Mouse (Mus musculus) limb, embryonic 13.5 days (tissue): ENCODE measurements around the gene 9930022D16Rik. TPM values are rescaled to one million over a fixed set of nuclear protein-coding genes. Genes with fewer than 3 reads are reported as not detected.

Experiments
- ATAC-seq: fragments of 200-750 bp; cut with Nextera tagmentation; 2 replicates; pipeline ENCODE4 v1.8.0; 2017; ENCODE audit warnings: low read depth, moderate number of reproducible peaks, moderate TSS enrichment; ENCODE audit not compliant: low FRiP score
- H3K27ac ChIP-seq: fragments of 300-500 bp; sonication (generic); 2 replicates; pipeline ENCODE4 v1.5.1; 2015; ENCODE audit warnings: inconsistent platforms, mild to moderate bottlenecking, moderate library complexity
- H3K27me3 ChIP-seq: fragments of 300-500 bp; sonication (generic); 2 replicates; pipeline ENCODE4 v1.6.1; 2015; ENCODE audit warnings: mild to moderate bottlenecking, inconsistent platforms
- H3K36me3 ChIP-seq: fragments of 300-500 bp; sonication (generic); 2 replicates; pipeline ENCODE4 v1.6.1; 2015; ENCODE audit warnings: inconsistent platforms, mild to moderate bottlenecking, moderate library complexity
- H3K4me1 ChIP-seq: fragments of 300-500 bp; sonication (generic); 2 replicates; pipeline ENCODE4 v1.6.1; 2015; ENCODE audit warnings: inconsistent platforms
- H3K4me2 ChIP-seq: fragments of 300-500 bp; sonication (generic); replicated peaks from 2 replicates; pipeline ENCODE4 v1.6.1; 2015; ENCODE audit warnings: inconsistent platforms, mild to moderate bottlenecking, moderate library complexity
- H3K4me3 ChIP-seq: fragments of 300-500 bp; sonication (generic); 2 replicates; pipeline ENCODE4 v1.5.1; 2015; ENCODE audit warnings: moderate library complexity, mild to moderate bottlenecking, inconsistent platforms
- H3K9ac ChIP-seq: fragments of 300-500 bp; sonication (generic); 2 replicates; pipeline ENCODE4 v1.6.1; 2015; ENCODE audit warnings: mild to moderate bottlenecking, inconsistent platforms
- H3K9me3 ChIP-seq: fragments of 300-500 bp; sonication (generic); 2 replicates; pipeline ENCODE4 v1.6.1; 2016; ENCODE audit warnings: inconsistent platforms
- WGBS: fragments of 180-500 bp; shearing (Covaris S2); methylation state at CpG from one replicate; pipeline ENCODE4 v1.1.7; 2015; 5-methylcytosine and 5-hydroxymethylcytosine counted together
- polyA plus RNA-seq: library from polyadenylated mRNA; unstranded; fragments of >200 nt; fragmentation: Nextera tagmentation; extraction: Ambion mirVana; gene quantifications from 2 replicates; pipeline ENCODE4 v1.2.1, GENCODE M21; 2015

The 9930022D16Rik gene
- polyA plus RNA-seq, 1 experiment from 2014 or later, result not detected

DNA sequence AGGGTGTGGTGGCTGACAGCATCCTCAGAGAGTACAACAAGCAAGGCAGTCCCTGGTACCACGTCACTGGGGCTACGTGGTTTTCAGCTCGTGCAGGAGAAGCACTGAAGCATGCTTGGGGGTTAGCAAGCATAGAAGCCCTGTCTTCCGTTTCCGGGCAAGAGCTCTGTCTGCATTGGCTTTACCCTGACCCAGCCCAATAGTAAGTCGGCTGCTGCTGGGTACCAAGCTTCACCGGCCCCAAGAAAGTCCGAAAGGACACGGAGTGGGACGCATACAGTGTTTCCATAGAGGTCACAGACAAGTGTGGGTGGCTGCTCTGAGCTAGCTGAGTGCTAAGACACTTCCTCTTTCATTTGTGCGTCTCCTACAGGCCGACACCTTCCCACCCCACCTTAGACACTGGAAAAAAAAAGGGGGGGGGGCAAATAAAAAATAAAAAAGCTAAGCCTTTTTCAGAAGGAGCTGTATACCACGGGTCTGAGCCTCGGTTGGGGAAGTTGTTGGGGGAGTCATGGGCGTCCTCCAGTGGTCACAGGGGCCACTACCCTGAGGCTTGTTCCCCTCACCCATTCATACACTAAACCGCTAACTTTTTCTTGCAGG lies 6.3 kb downstream of the 9930022D16Rik start:
- H3K27me3 ChIP-seq, result no peaks in the 10 kb centered on the region
- H3K4me3 ChIP-seq, result no peak overlapping the region
- H3K9ac ChIP-seq, result no peak overlapping the region
- no peak for ATAC-seq
- H3K4me1 ChIP-seq, result peaks cover under 1% of the 10 kb centered on the region
- WGBS, result 52% methylated on average over 16 of the region's 16 CpGs
- no peaks in the 10 kb centered on the region for H3K36me3 ChIP-seq
- no peak overlapping the region for H3K27ac ChIP-seq
- H3K4me2 ChIP-seq, result no peak overlapping the region
- 0 out of 2 replicates have a peak, but pooled peaks cover 5% of the 10 kb centered on the region for H3K9me3 ChIP-seq

DNA sequence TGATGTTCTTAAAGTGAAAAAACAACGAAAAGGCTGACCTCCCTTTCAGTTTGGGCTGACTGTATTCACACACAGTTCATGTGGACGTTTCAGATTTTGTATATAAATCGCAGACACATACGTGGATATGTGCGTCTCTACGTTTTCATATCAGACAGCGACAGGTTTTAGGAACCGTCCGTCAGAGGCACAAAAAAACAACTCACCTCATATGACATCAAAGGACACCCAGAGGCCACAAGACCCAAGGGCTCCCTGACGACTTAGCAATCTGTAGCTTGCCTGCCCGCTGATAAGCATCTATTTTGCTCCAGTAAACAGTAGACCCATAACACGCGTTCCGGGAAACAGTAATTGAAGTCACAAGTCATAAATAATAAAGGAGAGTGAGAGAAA lies 6.8 kb downstream of the 9930022D16Rik start:
- H3K4me1 ChIP-seq, result peaks cover 4% of the 10 kb centered on the region
- no peak overlapping the region for H3K27ac ChIP-seq
- no peaks in the 10 kb centered on the region for H3K27me3 ChIP-seq
- no peak overlapping the region for H3K4me2 ChIP-seq
- no peak for ATAC-seq
- 0 out of 2 replicates have a peak, but pooled peaks cover 5% of the 10 kb centered on the region for H3K9me3 ChIP-seq
- WGBS, result 77% methylated on average over 14 of the region's 14 CpGs
- H3K4me3 ChIP-seq, result no peak overlapping the region
- H3K36me3 ChIP-seq, result no peaks in the 10 kb centered on the region
- no peak overlapping the region for H3K9ac ChIP-seq

DNA sequence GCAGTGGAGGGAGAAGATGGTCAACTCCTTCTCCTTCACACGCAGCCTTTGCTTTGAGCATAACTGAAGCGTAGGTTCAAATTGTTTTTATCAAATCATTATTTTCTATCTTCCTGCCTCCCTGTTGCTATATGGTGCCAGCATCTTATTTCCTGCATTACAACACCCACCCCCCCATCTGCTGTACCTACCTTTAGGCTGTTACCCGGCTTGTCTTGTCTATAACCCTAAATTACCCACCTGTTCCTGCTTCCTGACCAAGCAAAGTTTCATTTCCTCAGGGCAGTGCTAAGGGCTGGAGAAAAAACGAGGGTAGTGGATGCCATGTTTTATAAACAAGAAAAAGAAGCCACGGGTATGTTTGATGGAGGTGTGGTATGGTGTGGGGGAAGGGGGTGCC lies 7.5 kb downstream of the 9930022D16Rik start:
- 0 out of 2 replicates have a peak, but pooled peaks cover 5% of the 10 kb centered on the region for H3K9me3 ChIP-seq
- H3K4me1 ChIP-seq, result peaks cover 4% of the 10 kb centered on the region
- H3K27ac ChIP-seq, result no peak overlapping the region
- no peaks in the 10 kb centered on the region for H3K27me3 ChIP-seq
- ATAC-seq, result no peak
- H3K4me3 ChIP-seq, result no peak overlapping the region
- WGBS, result 64% methylated on average over 5 of the region's 5 CpGs
- H3K9ac ChIP-seq, result no peak overlapping the region
- H3K36me3 ChIP-seq, result no peaks in the 10 kb centered on the region
- no peak overlapping the region for H3K4me2 ChIP-seq

DNA sequence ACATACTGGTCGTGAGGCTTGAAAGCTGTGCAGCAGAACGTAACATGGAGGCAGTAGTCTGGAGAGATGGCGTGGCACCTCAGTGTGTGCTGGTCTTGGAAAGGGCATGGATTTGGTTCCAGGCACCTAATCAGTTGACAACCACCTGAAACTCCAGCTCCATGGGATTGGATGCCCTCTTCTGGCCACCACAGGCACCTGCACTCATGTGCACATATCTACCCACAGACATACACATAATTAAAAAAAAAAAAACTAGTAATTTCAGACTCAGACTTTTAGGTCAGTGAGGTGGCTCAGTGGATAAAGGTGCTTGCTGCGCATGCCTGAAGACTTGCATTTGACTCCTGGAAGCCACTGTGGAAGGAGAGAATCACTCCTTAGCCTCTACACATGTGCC lies 8.5 kb downstream of the 9930022D16Rik start:
- H3K27me3 ChIP-seq, result no peaks in the 10 kb centered on the region
- WGBS, result 98% methylated on average over 4 of the region's 4 CpGs
- no peak overlapping the region for H3K4me2 ChIP-seq
- H3K27ac ChIP-seq, result no peak overlapping the region
- H3K4me3 ChIP-seq, result no peak overlapping the region
- no peak for ATAC-seq
- 0 out of 2 replicates have a peak, but pooled peaks cover 5% of the 10 kb centered on the region for H3K9me3 ChIP-seq
- no peak overlapping the region for H3K9ac ChIP-seq
- peaks cover 10% of the 10 kb centered on the region for H3K4me1 ChIP-seq
- no peaks in the 10 kb centered on the region for H3K36me3 ChIP-seq

DNA sequence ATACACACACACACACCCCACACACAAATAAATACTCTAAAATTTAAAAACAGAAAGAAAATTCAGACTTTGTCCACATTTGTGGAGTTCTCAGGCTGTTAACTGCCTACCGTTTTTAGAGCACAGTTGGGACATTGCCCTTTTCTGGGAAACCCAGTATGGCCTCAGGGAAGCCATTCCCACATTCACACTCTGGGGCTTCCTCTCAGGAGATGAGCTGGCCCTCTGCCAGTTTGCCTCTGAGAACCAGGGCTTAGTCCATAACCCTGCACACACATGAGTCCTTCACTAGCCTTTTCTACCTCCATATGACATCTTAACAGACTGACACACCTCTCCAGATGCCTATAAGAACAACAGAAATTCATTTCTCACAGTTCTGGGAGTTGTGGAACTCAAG lies 9.6 kb downstream of the 9930022D16Rik start:
- Histone ChIP-seq H3K4me1 (peaks cover 11% of the 10 kb centered on the region), H3K4me2 (no peak overlapping the region), H3K36me3 (peaks cover under 1% of the 10 kb centered on the region; the same call in 1 of the 2 replicates), H3K4me3 (no peak overlapping the region), H3K9me3 (0 out of 2 replicates have a peak, but pooled peaks cover 5% of the 10 kb centered on the region), H3K27me3 (no peaks in the 10 kb centered on the region), H3K27ac (no peak overlapping the region), H3K9ac (no peak overlapping the region)
- no peak for ATAC-seq
- 66% methylated on average over 1 of the region's 1 CpGs for WGBS

DNA sequence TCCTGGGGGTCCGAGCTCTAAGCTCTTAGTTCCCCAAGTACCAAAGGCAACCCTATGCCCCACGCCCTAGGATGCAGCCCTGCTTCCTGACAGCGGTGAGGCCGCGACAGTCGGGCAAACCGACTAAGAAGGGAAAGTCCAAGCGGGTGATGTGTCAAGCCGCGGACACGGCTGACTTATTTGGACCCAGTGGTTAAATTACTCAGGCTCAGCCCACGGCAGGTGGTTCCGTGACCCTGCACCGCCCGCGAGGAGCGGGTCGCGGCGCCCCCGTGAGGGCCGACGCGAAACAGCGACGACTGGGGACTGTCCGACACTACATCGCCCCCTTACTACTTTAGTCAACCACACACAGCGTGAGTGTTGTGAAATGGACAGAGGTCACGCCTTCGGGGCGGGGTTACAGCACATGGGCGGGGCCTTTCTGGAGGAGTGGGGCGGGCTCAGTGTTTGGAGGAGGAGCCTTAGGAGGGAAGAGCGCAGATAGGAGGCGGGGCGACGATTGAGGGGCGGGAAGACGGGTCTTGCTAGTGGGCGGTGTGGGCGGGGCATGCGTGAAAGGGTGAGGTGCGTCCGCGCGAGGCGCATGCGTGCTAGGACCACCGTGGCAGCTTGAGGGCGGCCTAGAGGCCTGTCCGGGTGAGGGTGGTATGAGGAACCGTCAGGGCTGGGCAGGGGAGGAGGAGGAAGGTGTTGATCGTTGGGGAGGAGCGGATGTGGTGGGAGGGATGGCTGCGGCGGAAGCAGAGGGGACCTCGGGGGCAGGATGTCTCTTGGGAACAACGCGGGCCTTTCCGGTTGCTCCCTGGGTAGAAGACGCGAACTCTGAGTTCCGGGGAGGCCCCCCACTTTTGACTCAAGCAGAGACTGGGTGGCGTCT lies 11.9 kb downstream of the 9930022D16Rik start, which contains the start of gene Amz2:
Gene Amz2 (plus strand): TSS at position 555 of the 880 bp plus-strand sequence.
- peaks cover 24% of the 10 kb centered on the region for H3K36me3 ChIP-seq
- peak within 1 kb of the TSS; percentile 67 for H3K4me3 ChIP-seq
- peak; percentile 95 for ATAC-seq
- H3K4me2 ChIP-seq, result peak within 1 kb of the TSS; percentile 73
- H3K9me3 ChIP-seq, result 0 out of 2 replicates have a peak, but pooled peaks cover 5% of the 10 kb centered on the region
- peak within 1 kb of the TSS; percentile 85 for H3K9ac ChIP-seq
- H3K4me1 ChIP-seq, result peaks cover 11% of the 10 kb centered on the region
- H3K27ac ChIP-seq, result peak within 1 kb of the TSS; percentile 77
- 2% methylated on average over 65 of the region's 65 CpGs for WGBS
- H3K27me3 ChIP-seq, result no peaks in the 10 kb centered on the region

DNA sequence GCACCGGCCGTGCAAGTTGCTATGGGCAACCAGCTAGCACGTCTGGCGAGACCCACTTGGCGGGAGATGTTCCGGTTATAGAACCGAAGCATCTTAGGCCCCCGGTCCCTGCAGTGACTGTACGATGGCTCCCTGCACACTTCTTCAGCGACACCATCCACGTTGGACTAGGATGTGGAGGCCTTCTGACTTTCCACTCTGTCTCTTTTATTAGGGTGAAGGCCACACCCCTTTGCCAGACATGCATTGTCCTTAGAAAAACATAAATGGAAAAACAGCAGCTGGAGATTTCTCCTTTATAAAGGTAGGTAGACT lies 12.5 kb downstream of the 9930022D16Rik start:
- Histone ChIP-seq H3K27ac (peak overlapping the region; percentile 77), H3K4me1 (peaks cover 13% of the 10 kb centered on the region), H3K4me3 (peak overlapping the region; percentile 67), H3K9me3 (0 out of 2 replicates have a peak, but pooled peaks cover 5% of the 10 kb centered on the region), H3K36me3 (peaks cover 30% of the 10 kb centered on the region), H3K9ac (peak overlapping the region; percentile 85), H3K4me2 (peak overlapping the region; percentile 73), H3K27me3 (no peaks in the 10 kb centered on the region)
- WGBS, result 0% methylated on average over 11 of the region's 11 CpGs
- ATAC-seq, result no peak

DNA sequence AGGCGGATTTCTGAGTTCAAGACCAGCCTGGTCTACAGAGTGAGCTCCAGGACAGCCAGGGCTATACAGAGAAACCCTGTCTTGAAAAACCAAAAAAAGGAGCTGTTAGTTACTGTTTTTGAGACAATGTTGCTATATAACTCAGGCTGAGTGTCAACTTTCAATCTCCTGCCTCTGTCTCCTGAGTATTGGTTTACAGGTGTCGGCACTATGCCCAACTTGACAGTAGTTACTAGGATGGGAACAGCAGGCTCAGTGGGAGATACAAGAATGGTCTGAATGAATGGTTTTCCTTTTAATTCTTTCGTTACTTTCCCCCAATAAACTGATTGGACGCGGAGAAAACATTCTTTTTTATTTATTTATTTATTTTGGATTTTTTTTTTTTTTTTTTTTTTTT lies 13.6 kb downstream of the 9930022D16Rik start:
- Histone ChIP-seq H3K4me2 (peak overlapping the region; percentile 73), H3K4me1 (peaks cover 19% of the 10 kb centered on the region), H3K36me3 (peaks cover 35% of the 10 kb centered on the region), H3K27me3 (no peaks in the 10 kb centered on the region), H3K4me3 (no peak overlapping the region), H3K9me3 (0 out of 2 replicates have a peak, but pooled peaks cover 2% of the 10 kb centered on the region), H3K27ac (no peak overlapping the region), H3K9ac (no peak overlapping the region)
- no peak for ATAC-seq
- WGBS, result 95% methylated on average over 5 of the region's 5 CpGs

DNA sequence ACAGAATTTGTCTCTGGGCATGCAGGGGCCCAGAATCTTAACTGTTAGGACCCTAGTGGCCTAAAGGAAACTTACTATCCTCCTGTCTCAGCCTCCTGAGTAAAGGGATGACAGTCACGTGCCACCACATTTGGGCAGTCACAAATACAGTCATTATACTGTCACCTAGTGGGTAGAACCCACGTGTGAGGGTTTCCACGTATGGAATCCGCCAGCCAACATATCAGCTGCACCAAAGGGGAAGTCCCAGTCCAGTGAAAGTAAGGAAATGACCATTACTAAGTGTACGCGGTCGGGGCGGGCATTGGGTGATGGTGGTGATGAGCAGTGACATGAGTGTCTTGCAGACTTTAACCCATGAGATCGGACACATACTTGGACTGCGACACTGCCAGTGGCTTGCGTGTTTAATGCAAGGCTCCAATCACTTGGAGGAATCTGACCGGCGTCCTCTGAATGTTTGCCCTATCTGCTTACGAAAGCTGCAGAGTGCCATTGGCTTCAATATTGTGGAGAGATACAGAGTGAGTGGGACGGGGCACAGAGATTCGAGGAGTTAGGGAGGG lies 20.6 kb downstream of the 9930022D16Rik start:
- Histone ChIP-seq H3K9ac (no peak overlapping the region), H3K27me3 (no peaks in the 10 kb centered on the region), H3K4me2 (no peak overlapping the region), H3K4me1 (peaks cover 13% of the 10 kb centered on the region), H3K9me3 (no peaks in the 10 kb centered on the region), H3K4me3 (no peak overlapping the region), H3K36me3 (peaks cover 80% of the 10 kb centered on the region), H3K27ac (no peak overlapping the region)
- ATAC-seq, result no peak
- WGBS, result 94% methylated on average over 16 of the region's 16 CpGs

DNA sequence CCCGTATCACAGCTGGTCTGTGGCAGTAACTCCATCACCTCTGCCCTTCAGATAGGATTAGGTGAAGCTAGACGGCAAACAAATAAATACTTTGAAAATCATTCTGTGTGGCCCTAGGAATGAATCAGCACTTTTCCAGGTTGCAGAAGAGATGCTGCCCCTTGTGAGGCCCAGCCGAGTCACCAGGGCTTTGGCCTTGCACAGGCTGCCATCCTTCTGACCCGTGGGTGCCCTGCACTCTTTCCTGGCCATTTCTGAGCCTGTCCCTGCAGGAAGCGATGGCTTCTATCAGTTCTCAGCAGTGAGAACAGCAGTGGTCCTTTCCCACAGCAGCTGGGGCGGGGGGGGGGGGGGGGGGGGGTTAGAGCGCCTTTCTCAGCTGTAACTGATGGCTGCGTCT lies 23.2 kb downstream of the 9930022D16Rik start:
- Histone ChIP-seq H3K27ac (no peak overlapping the region), H3K9ac (no peak overlapping the region), H3K4me2 (no peak overlapping the region), H3K4me3 (no peak overlapping the region), H3K9me3 (no peaks in the 10 kb centered on the region), H3K27me3 (peaks cover 4% of the 10 kb centered on the region; the same call in 1 of the 2 replicates), H3K36me3 (peaks cover 57% of the 10 kb centered on the region), H3K4me1 (peaks cover 21% of the 10 kb centered on the region)
- WGBS, result 67% methylated on average over 8 of the region's 8 CpGs
- ATAC-seq, result no peak

DNA sequence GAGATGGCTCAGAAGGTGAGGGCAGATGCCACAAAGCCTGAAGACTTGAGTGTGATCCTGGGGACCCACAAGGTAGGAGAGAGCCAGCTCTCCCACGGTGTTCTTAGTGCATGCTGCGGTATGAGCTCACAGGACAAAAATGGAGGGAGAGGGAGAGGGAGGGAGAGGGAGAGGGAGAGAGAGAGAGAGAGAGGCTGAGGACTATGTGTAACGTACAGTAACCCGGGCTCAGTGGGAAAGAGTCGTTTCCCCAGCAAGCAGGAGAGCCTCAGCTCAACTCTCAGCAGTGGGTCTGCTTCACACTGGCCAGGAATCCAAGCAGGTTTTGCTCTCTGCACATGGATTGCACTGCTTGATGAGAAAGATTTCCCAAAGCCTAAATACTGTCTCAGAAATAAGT lies 25.5 kb downstream of the 9930022D16Rik start:
- H3K4me1 ChIP-seq, result peaks cover 18% of the 10 kb centered on the region
- H3K4me3 ChIP-seq, result peak overlapping the region; percentile 57
- H3K4me2 ChIP-seq, result peak overlapping the region; percentile 87
- H3K9ac ChIP-seq, result peak overlapping the region; percentile 70; the same call in 1 of the 2 replicates
- ATAC-seq, result peak; percentile 25; the same call in 1 of the 2 replicates
- no peaks in the 10 kb centered on the region for H3K9me3 ChIP-seq
- WGBS, result 19% methylated on average over 5 of the region's 5 CpGs
- no peak overlapping the region for H3K27ac ChIP-seq
- H3K36me3 ChIP-seq, result peaks cover 41% of the 10 kb centered on the region
- H3K27me3 ChIP-seq, result peaks cover 4% of the 10 kb centered on the region; the same call in 1 of the 2 replicates

DNA sequence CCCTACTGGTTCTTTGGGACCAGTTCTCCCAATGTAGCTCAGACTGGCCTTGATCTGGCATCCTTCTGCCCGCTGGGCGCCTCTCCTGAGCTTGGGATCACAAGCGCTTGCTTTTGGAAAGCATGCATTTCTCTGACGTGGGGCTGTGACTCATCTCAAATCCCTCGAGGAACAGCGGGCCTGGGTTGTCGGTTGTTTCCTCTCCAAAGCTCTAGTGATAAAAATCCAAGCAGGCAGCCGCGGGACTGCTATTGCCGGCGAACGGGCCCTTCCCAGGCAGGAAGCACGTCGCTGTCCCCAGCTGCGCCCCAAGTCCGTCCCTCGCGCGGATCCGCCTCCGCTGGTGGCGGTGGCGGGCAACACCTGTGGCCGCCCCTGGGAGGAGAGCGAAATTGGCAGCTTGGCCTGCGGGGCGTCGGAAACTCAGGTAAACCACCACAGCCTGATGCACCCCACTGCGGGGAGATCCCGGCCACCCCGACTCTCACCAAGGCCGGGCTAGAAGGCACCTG lies 26.2 kb downstream of the 9930022D16Rik start:
- Histone ChIP-seq H3K4me3 (peak overlapping the region; percentile 57), H3K4me2 (peak overlapping the region; percentile 87), H3K36me3 (peaks cover 35% of the 10 kb centered on the region), H3K9ac (peak overlapping the region; percentile 70), H3K27ac (no peak overlapping the region), H3K4me1 (peaks cover 18% of the 10 kb centered on the region), H3K27me3 (peaks cover 4% of the 10 kb centered on the region; the same call in 1 of the 2 replicates), H3K9me3 (no peaks in the 10 kb centered on the region)
- peak; percentile 29; the same call in 1 of the 2 replicates for ATAC-seq
- WGBS, result 1% methylated on average over 32 of the region's 32 CpGs
